Mouse (Mus musculus) neural tube, embryonic 14.5 days (tissue): ENCODE data around the gene Zfp28. TPM values are rescaled to one million over a fixed set of nuclear protein-coding genes. Genes with fewer than 3 reads are reported as not detected.

Experiments used
- ATAC-seq: fragments of 200-750 bp; cut with Nextera tagmentation; 2 replicates; pipeline ENCODE4 v1.8.0; 2017; ENCODE audit warnings: low read depth, mild to moderate bottlenecking, moderate TSS enrichment, moderate library complexity
- H3K27ac ChIP-seq: fragments of 300-500 bp; sonication (generic); 2 replicates; pipeline ENCODE4 v1.5.1; 2014; ENCODE audit warnings: low read depth, mild to moderate bottlenecking, control low read depth, low read length, moderate library complexity, mixed read lengths
- H3K27me3 ChIP-seq: fragments of 300-500 bp; sonication (generic); 2 replicates; pipeline ENCODE4 v1.6.1; 2014; ENCODE audit warnings: low read length; ENCODE audit not compliant: control insufficient read depth, insufficient read depth
- H3K36me3 ChIP-seq: fragments of 300-500 bp; sonication (generic); 2 replicates; pipeline ENCODE4 v1.6.1; 2014; ENCODE audit warnings: low read length, mixed read lengths; ENCODE audit not compliant: control insufficient read depth, insufficient read depth
- H3K4me1 ChIP-seq: fragments of 300-500 bp; sonication (generic); 2 replicates; pipeline ENCODE4 v1.6.1; 2014; ENCODE audit warnings: low read length; ENCODE audit not compliant: control insufficient read depth, insufficient read depth
- H3K4me2 ChIP-seq: fragments of 300-500 bp; sonication (generic); 2 replicates; pipeline ENCODE4 v1.6.1; 2014; ENCODE audit warnings: mild to moderate bottlenecking, low read depth, low read length, control low read depth
- H3K4me3 ChIP-seq: fragments of 300-500 bp; sonication (generic); 2 replicates; pipeline ENCODE4 v1.5.1; 2014; ENCODE audit warnings: low read depth, low read length, control low read depth, mixed read lengths
- H3K9ac ChIP-seq: fragments of 300-500 bp; sonication (generic); replicated peaks from 2 replicates; pipeline ENCODE4 v1.6.1; 2014; ENCODE audit warnings: low read depth, mild to moderate bottlenecking, control low read depth, low read length, mixed read lengths
- H3K9me3 ChIP-seq: fragments of 300-500 bp; sonication (generic); 2 replicates; pipeline ENCODE4 v1.6.1; 2016; ENCODE audit warnings: low read length; ENCODE audit not compliant: control insufficient read depth
- WGBS: fragments of 180-500 bp; shearing (Covaris S2); extraction: QIAGEN DNeasy Blood & Tissue Kit; methylation state at CpG from one replicate; pipeline ENCODE4 v1.1.7; 2014; 5-methylcytosine and 5-hydroxymethylcytosine counted together
- polyA plus RNA-seq: library from polyadenylated mRNA; unstranded; fragments of >200 nt; fragmentation: Nextera tagmentation; extraction: Ambion mirVana; gene quantifications from 2 replicates; pipeline ENCODE4 v1.2.1, GENCODE M21; 2014

Zfp28 gene
- polyA plus RNA-seq, 1 experiment from 2014 or later, result 19.7 TPM

- ATAC-seq, result no peak
- WGBS, result 80% methylated on average over 6 of the region's 6 CpGs
- Histone ChIP-seq H3K9me3 (no peaks in the 10 kb centered on the region), H3K4me3 (no peak overlapping the region), H3K4me2 (no peak overlapping the region), H3K27me3 (no peaks in the 10 kb centered on the region), H3K27ac (no peak overlapping the region), H3K36me3 (no peaks in the 10 kb centered on the region), H3K9ac (no peak overlapping the region), H3K4me1 (no peaks in the 10 kb centered on the region)
Observed at GRCm38 (mm10) chr7:6419894-6420293, 36.8 kb downstream of the Zfp28 start.

GRCm38 (mm10) chr7:6429381-6429780 is 46.3 kb downstream of the Zfp28 start:
- ATAC-seq, result no peak
- Histone ChIP-seq H3K4me1 (no peaks in the 10 kb centered on the region), H3K4me3 (no peak overlapping the region), H3K27ac (no peak overlapping the region), H3K4me2 (no peak overlapping the region), H3K9ac (no peak overlapping the region), H3K27me3 (no peaks in the 10 kb centered on the region), H3K36me3 (no peaks in the 10 kb centered on the region), H3K9me3 (no peaks in the 10 kb centered on the region)
- 87% methylated on average over 3 of the region's 3 CpGs for WGBS

DNA sequence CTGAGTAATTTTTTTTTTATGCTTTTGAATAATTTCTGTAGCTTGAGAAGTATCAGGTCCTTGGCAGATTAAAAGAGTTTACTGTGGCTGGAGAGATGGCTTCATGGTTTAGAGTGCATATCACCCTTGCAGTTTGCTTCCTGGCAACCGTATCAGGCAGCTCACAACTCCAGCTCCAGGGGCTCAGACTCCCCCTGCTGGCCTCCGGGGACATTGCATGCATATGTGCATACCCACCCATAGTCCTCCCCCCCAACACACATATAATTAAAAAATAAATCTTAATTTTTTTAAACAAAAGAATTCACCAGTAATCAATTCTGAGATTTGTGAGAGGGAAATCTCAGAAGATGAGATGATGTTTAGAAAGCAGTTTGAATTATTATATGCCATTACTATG is 47.2 kb downstream of the Zfp28 start:
- no peak overlapping the region for H3K9ac ChIP-seq
- no peak for ATAC-seq
- H3K4me1 ChIP-seq, result no peaks in the 10 kb centered on the region
- H3K4me2 ChIP-seq, result no peak overlapping the region
- WGBS, result 30% methylated on average over 2 of the region's 2 CpGs
- H3K36me3 ChIP-seq, result no peaks in the 10 kb centered on the region
- no peak overlapping the region for H3K4me3 ChIP-seq
- no peak overlapping the region for H3K27ac ChIP-seq
- H3K27me3 ChIP-seq, result no peaks in the 10 kb centered on the region
- H3K9me3 ChIP-seq, result no peaks in the 10 kb centered on the region

DNA sequence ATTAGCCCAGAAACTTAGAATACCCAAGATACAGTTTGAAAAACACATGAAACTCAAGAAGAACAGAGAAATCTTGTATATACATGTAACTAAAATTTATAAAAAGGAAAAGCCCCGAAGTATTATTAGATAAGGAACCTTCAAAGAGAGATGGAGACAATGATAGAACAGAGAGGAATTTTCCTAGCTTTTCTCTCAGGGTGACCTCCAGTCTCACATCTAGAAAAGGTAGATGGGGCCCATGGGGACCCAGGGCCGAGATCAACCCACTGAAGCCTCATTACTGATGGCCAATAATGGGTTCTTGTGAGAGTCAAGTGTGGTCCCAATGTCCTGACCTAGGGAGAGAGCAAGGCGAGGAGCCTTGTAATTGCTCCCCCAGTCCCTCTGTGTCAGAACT is 55.3 kb downstream of the Zfp28 start, which contains the start of gene Olfr1344:
Gene Olfr1344, plus strand, starts transcription at position 301 of the 400 bp plus-strand sequence.
- H3K27ac ChIP-seq, result no peak within 1 kb of the TSS
- no peaks in the 10 kb centered on the region for H3K9me3 ChIP-seq
- H3K36me3 ChIP-seq, result no peaks in the 10 kb centered on the region
- no peak within 1 kb of the TSS for H3K9ac ChIP-seq
- no peaks in the 10 kb centered on the region for H3K27me3 ChIP-seq
- no peak within 1 kb of the TSS for H3K4me2 ChIP-seq
- ATAC-seq, result no peak
- H3K4me3 ChIP-seq, result no peak within 1 kb of the TSS
- no peaks in the 10 kb centered on the region for H3K4me1 ChIP-seq
- WGBS, result 80% methylated on average over 3 of the region's 3 CpGs

DNA sequence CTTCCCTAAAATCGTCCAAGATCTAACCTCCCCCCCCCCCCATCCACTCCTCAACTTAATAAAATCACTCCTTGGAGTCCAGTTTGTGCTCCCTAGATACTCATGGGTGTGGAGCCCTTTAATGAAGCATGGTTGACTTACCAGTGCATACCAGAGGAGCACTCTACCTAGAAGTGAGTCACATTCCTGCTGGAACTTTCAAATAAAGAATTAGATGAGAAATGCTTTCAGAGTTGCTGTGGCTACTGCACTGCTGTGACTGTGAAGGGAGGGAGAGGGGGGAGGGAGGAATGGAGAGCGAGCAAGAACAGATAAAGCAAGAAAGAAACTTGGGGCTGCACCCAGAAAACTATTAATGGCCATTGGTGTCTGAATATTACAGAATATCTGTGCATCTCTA is 58.1 kb downstream of the Zfp28 start:
- H3K9me3 ChIP-seq, result no peaks in the 10 kb centered on the region
- no peak overlapping the region for H3K27ac ChIP-seq
- no peak overlapping the region for H3K4me2 ChIP-seq
- no peak overlapping the region for H3K4me3 ChIP-seq
- no peaks in the 10 kb centered on the region for H3K36me3 ChIP-seq
- ATAC-seq, result no peak
- no peaks in the 10 kb centered on the region for H3K4me1 ChIP-seq
- WGBS, result 66% methylated on average over 2 of the region's 2 CpGs
- no peaks in the 10 kb centered on the region for H3K27me3 ChIP-seq
- H3K9ac ChIP-seq, result no peak overlapping the region

Other genes starting within 250 kb of the Zfp28 start
- gene Zfp787, start 227.3 kb upstream of the Zfp28 start, polyA plus RNA-seq, result 13.7 and 15.4 TPM in 2 replicates
- 78.5 and 79.4 TPM in 2 replicates for gene Zfp444, start 211.1 kb upstream of the Zfp28 start, polyA plus RNA-seq
- gene Galp, start 186.2 kb upstream of the Zfp28 start, polyA plus RNA-seq, result not detected in 2 replicates
- gene Zscan5b, start 161.0 kb upstream of the Zfp28 start, polyA plus RNA-seq, result not detected in 2 replicates
- gene Epp13, start 130.6 kb upstream of the Zfp28 start, polyA plus RNA-seq, result not detected in 2 replicates
- 18.1 and 19.8 TPM in 2 replicates for gene Zfp667, start 96.7 kb upstream of the Zfp28 start, polyA plus RNA-seq
- 15.6 and 17.0 TPM in 2 replicates for gene Zfp583, start 52.0 kb upstream of the Zfp28 start, polyA plus RNA-seq
- 7.8 and 9.4 TPM in 2 replicates for gene Gm3854, start 39.5 kb upstream of the Zfp28 start, polyA plus RNA-seq
- gene Zfp78, start 20.0 kb upstream of the Zfp28 start, polyA plus RNA-seq, result 5.0 and 6.1 TPM in 2 replicates
- 6.7 and 9.4 TPM in 2 replicates for gene Smim17, start 15.4 kb downstream of the Zfp28 start, polyA plus RNA-seq
- gene Gm20715, start 27.0 kb downstream of the Zfp28 start, polyA plus RNA-seq, result 0.12 TPM in 1 of 2 replicates, not detected in the other
- 0.46 and 0.71 TPM in 2 replicates for gene Olfr1344, start 55.4 kb downstream of the Zfp28 start, polyA plus RNA-seq
- 0.03 TPM in 1 of 2 replicates, not detected in the other for gene Olfr1336, start 72.9 kb downstream of the Zfp28 start, polyA plus RNA-seq
- gene Olfr1346, start 83.8 kb downstream of the Zfp28 start, polyA plus RNA-seq, result not detected in 2 replicates
- not detected in 2 replicates for gene Olfr5, start 103.6 kb downstream of the Zfp28 start, polyA plus RNA-seq
- gene Olfr1347, start 116.5 kb downstream of the Zfp28 start, polyA plus RNA-seq, result not detected in 2 replicates
- gene Olfr1348, start 125.5 kb downstream of the Zfp28 start, polyA plus RNA-seq, result not detected in 2 replicates
- gene Olfr1349, start 139.7 kb downstream of the Zfp28 start, polyA plus RNA-seq, result not detected in 2 replicates
- not detected in 2 replicates for gene Olfr1350, start 181.5 kb downstream of the Zfp28 start, polyA plus RNA-seq